Mouse (Mus musculus) splenic B cell, adult 2 months (primary cell): ENCODE data around the gene Dnajc5g.

Experiments used
- DNase-seq: peaks from one replicate; pipeline ENCODE4 v3.0.0-alpha.2; 2011; ENCODE audit warnings: low read depth, low spot score
- H3K27me3 ChIP-seq: 2 replicates; pipeline ENCODE4 v1.6.1; 2012; ENCODE audit warnings: mild to moderate bottlenecking, low read length, moderate library complexity, mixed read lengths; ENCODE audit not compliant: control insufficient read depth, poor library complexity, insufficient read depth, severe bottlenecking
- H3K36me3 ChIP-seq: 2 replicates; pipeline ENCODE4 v1.6.1; 2012; ENCODE audit warnings: mild to moderate bottlenecking, low read length, moderate library complexity, mixed read lengths; ENCODE audit not compliant: control insufficient read depth, poor library complexity, insufficient read depth, severe bottlenecking

Dnajc5g gene

GRCm38 (mm10) chr5:31092231-31092975 is 13.7 kb upstream of the Dnajc5g start:
- no peaks in the 10 kb centered on the region; the same call in 1 of the 2 replicates for H3K27me3 ChIP-seq
- H3K36me3 ChIP-seq: no peaks in the 10 kb centered on the region
- no peak for DNase-seq

DNA sequence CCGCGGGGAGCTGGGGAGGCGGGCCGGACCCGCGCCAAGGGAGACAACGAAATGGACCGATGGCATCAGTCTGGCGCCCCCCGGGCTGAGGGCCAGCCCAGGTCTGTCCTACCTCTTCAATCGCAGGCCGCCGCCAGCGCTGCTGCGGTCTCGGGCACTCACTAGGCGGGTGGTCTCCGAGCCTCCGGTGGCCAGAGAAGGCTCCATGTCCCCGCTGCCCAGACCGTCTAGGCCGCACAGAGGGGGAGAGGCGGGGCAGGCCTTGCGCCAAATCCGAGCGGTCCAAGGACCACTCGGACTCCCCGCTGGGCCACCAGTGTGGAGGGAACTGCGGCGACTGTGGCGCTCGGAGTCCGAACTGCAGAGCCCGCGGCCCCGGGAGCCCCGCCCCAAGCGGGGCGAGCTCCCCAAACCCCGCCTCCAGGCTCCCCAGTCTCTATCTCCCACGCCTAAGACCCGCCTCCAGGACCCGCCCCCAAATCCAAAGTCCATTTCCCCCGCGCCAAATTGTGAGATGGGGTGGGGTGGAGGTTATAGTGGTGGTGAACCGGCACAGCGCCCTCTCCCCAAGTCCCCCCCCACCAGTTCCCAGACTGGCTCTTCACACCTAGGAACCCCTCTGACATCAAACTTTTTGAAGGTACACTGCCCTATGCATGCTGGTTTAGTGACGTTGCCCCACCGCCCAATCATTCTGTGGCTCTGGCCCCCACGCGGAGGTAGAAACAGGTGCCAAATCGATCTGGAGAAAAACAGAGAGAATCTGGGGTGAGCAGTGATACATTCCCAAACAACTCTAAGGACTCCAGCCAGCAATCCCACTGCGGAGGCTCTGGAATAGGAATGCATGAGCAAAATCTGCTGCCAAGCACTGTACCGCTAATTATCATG is 12.7 kb upstream of the Dnajc5g start:
- peak; percentile 45 for DNase-seq
- H3K36me3 ChIP-seq: no peaks in the 10 kb centered on the region
- no peaks in the 10 kb centered on the region; the same call in 1 of the 2 replicates for H3K27me3 ChIP-seq

- no peaks in the 10 kb centered on the region; the same call in 1 of the 2 replicates for H3K27me3 ChIP-seq
- peak; percentile 38 for DNase-seq
- H3K36me3 ChIP-seq: no peaks in the 10 kb centered on the region
Observed at GRCm38 (mm10) chr5:31094100-31094798, 11.8 kb upstream of the Dnajc5g start.

DNA sequence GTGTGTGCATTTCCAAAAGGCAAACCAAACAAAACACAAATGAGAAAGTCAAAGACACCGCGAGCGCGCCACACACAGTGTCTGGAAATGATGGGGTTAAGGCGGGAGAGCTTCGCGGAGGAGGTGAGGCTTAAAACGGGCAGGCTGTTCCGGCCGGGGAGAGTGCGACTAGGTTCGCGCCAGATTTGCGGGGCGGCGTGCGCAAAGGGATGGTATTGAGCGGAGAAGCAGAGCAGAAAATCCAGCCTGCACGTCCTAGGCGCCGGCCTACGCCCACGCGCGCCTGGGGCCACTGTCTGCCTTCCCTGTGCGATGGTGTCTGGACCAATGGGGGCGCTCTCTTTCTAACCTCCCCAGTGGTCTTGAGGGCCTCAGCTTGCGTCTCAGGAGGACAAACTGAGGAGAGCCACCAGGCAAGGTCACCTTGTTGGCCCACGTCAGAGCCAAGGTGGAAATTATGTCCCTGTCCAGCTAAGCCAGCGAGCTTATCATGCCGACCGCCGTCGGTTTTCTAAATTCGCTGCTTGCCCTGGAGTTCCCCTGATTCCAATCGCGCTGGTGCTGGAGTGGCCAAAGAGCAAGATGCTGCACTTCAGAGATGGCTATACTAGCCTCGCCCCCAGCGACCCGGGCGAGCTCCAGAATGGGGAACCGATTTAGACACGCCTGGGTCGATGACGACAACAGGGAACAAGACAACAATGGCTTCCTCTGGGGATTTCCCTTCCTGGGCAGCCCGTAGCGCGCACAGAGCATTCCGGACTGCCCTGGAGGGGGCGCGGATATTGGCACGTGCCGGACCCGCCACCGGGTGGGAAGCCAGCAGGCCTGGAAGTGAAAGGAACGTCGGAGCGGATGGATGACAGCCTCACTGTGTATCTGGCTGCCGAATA is 11.0 kb upstream of the Dnajc5g start:
- H3K27me3 ChIP-seq: no peaks in the 10 kb centered on the region; the same call in 1 of the 2 replicates
- DNase-seq: peak; percentile 90
- H3K36me3 ChIP-seq: no peaks in the 10 kb centered on the region

GRCm38 (mm10) chr5:31095711-31096480 is 10.2 kb upstream of the Dnajc5g start:
- Histone ChIP-seq H3K27me3 (no peaks in the 10 kb centered on the region; the same call in 1 of the 2 replicates), H3K36me3 (no peaks in the 10 kb centered on the region)
- DNase-seq: no peak

GRCm38 (mm10) chr5:31108000-31108490 is 2.0 kb downstream of the Dnajc5g start, which contains the start of gene Slc30a3:
Gene Slc30a3 (minus strand): TSS chr5:31108237.
- DNase-seq: no peak
- no peaks in the 10 kb centered on the region for H3K27me3 ChIP-seq
- H3K36me3 ChIP-seq: no peaks in the 10 kb centered on the region

- DNase-seq: peak; percentile 61
- no peaks in the 10 kb centered on the region for H3K27me3 ChIP-seq
- H3K36me3 ChIP-seq: no peaks in the 10 kb centered on the region
Observed at GRCm38 (mm10) chr5:31110781-31111180, 4.7 kb downstream of the Dnajc5g start.

- DNase-seq: no peak
- H3K27me3 ChIP-seq: no peaks in the 10 kb centered on the region
- H3K36me3 ChIP-seq: no peaks in the 10 kb centered on the region
Observed at GRCm38 (mm10) chr5:31116354-31116753, 10.3 kb downstream of the Dnajc5g start, which contains the start of gene Trim54. Gene Trim54 (plus strand): TSS chr5:31116712.

DNA sequence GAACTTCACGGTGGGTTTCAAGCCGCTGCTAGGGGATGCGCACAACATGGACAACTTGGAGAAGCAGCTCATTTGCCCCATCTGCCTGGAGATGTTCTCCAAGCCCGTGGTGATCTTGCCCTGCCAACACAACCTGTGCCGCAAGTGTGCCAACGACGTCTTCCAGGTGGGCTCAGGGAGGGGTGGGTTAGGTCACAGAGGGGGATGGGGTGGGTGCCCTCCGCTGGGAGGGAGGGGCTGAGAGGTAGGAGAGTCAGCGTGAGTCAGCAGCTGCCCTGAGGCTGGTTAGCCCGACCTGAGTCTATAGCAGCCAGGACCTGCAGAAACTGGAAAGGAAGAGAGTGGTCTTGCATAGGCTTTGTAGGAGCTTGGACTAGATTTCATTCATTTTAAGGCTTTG is 10.8 kb downstream of the Dnajc5g start:
- no peaks in the 10 kb centered on the region for H3K36me3 ChIP-seq
- DNase-seq: no peak
- H3K27me3 ChIP-seq: no peaks in the 10 kb centered on the region

GRCm38 (mm10) chr5:31121111-31121510 is 15.0 kb downstream of the Dnajc5g start:
- DNase-seq: peak; percentile 16
- H3K36me3 ChIP-seq: no peaks in the 10 kb centered on the region
- no peaks in the 10 kb centered on the region for H3K27me3 ChIP-seq

DNA sequence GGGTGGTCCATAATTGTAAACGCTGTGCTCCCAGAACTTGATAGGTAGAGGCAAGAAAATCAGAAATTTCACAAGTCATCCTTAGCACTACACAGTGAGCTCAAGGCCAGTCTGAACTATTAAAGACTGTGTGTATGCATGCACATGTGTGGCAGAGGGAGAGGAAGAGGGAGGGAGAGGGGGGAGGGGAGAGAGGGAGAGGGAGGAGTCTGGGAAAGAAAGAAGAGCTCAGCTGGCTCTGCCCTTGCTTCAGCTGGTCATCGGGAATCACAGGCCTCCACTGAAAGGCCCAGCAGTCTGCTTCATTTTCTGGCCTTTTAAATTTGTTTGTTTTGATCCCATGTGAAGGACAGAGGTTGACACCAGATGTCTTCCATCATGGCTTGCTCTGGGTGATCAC is 17.4 kb downstream of the Dnajc5g start:
- DNase-seq: no peak
- H3K27me3 ChIP-seq: no peaks in the 10 kb centered on the region
- H3K36me3 ChIP-seq: no peaks in the 10 kb centered on the region

DNA sequence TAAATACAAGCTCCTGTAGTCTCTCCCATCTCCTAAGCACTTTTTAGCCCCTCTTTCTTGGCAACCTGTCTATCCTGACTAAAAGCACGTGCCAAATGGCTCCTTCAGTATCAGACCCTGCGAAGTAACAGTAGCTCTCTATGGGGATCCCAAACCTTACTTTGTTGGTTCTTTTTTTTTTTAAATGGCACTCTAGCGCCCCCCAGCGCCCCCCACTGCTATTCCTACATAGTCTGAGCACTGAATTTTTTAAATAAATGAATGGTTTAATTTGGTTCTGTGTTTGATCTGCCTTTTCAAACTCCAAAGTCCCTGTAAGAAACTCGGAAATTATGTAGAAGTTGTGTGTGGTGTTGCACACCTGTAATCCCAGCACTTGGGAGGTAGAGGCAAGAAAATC is 20.0 kb downstream of the Dnajc5g start:
- no peaks in the 10 kb centered on the region for H3K36me3 ChIP-seq
- DNase-seq: no peak
- H3K27me3 ChIP-seq: no peaks in the 10 kb centered on the region

DNA sequence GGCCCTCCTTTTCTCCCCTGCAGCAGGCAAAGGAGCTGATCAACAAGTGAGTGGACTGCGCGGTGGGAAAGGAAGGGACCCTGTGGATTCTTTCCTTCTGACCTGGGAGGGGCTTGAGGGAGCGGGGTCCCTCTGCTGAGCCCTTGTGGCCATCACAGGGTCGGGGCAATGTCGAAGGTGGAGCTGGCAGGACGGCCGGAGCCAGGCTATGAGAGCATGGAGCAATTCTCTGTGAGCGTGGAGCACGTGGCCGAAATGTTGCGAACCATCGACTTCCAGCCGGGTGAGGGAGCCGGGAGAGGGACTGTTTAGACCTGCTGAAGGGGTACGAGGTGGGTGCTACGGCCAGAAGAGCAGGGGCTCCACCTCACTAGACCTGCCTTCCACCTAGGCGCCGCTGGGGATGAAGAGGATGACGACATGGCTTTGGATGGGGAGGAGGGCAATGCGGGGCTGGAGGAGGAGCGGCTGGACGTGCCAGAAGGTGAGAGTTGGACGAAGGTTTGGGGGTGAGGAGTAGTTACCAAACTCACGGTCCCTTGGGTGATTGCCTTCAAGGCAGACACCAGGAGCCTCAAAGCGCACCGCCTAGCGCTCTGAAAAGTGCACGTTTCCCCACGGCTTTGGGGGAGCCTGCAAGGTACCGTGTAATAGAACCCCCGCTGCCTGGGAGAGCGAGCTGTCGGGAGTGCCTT is 30.8 kb downstream of the Dnajc5g start:
- no peak for DNase-seq
- Histone ChIP-seq H3K27me3 (no peaks in the 10 kb centered on the region; the same call in none of the 2 replicates), H3K36me3 (no peaks in the 10 kb centered on the region)
